Mouse (Mus musculus) gastrocnemius, postnatal 25 days (tissue): Measurements from ENCODE around the gene Galk1. TPM values are rescaled to one million over a fixed set of nuclear protein-coding genes. Genes with fewer than 3 reads are reported as not detected.

ENCODE experiments used
- DNase-seq: peaks from one replicate; pipeline ENCODE4 v3.0.0; 2022
- total RNA-seq, 2 experiments: library from RNA; stranded (reverse); gene quantifications; 1 replicate in 1 of 2; 2 replicates in 1 of 2; pipeline ENCODE4 v1.2.3; 2021

Gene Galk1
- total RNA-seq, 2 experiments from 2014 or later: 3.6 to 4.3 TPM

- DNase-seq: no peak
Observed at GRCm38 (mm10) chr11:115982472-115982871, 30.0 kb downstream of the Galk1 start.

- no peak for DNase-seq
Observed at GRCm38 (mm10) chr11:115975544-115975943, 37.0 kb downstream of the Galk1 start.

GRCm38 (mm10) chr11:115975083-115975420, 37.5 kb downstream of the Galk1 start:
- DNase-seq: no peak

GRCm38 (mm10) chr11:115974309-115975082, 38.0 kb downstream of the Galk1 start, which contains the start of gene Itgb4:
Itgb4 (plus strand) TSS chr11:115974709.
- no peak for DNase-seq

DNA sequence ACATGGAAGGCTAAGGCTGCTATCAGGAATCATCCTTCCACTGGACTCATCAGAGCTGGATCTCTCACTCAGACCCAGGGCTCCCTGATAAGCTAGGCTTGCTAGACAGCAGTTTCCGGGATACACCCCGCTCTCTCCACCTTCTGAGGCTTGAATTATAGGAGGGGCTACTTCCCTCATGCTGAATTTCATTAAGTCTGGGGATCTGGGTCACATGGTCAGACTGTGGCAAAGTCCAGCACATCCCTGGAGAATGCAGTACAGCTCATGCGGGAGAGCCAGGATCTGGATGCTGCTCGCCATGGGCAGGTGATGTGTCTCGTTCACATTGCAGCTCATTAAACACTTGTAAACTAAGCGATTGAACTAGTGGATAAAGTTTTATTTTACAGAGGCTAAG, 41.5 kb downstream of the Galk1 start:
- no peak for DNase-seq

DNA sequence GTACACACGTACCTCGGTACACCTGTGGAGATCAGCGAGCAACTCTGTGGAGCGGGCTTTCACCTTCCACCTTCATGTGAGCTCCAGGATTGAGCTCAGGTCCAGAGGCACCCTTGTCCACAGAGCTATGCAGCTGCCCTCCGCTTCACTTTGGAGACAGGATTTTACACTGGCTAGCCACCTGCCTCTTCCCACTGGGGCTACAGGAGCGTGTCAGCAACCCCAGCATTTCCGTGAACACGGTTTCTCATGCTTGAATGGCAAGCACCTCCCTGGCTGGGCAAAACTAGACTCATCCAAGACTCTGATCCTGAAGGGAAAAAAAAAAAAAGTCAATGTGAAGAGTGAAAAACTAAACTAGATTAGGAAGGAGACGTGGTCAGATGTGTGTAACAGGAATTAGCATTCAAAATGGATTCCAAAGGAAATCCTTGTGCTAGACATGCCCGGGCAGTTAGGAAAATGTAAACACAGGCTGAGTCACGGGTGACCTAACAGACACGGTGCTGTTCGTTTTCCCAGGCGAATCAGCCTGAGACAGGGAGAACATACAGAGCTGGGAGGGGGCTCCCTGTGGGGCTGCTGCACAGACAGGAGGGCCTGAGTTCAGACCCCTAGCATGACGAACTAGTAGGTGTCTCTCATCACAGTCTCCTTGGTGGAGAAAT, 42.4 kb downstream of the Galk1 start:
- DNase-seq: no peak

DNA sequence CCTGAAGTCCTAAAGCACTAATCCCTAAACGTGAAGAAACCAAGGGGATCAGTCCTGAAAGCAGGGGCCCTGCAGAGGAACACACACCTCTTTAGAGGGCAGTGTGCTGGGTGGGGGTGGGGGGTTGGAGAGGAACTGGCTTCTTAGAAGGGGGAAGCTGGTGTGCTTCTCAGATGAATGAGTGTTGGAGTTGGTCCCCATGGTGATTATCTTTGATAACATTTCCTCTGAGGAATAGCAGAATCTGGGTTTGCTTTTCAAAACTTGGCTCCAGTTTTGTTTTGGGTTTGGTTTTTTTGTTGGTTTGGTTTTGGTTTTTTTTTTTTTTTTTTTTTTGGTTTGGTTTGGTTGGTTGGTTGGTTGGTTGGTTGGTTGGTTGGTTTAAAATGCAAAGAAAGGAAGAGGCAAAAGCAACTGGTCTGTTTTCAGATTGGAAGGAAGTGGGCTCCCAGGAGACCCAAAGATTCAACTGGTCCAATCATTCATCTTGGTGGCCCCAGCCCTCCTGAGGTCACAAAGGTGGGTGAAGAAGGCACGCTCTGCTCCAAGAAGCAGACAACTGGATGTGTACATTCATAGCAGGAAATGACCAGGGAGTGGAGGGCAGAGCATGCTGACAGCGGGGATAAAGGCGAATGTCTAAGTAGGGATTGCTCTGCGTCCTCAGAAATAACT, 43.7 kb downstream of the Galk1 start:
- DNase-seq: no peak

DNA sequence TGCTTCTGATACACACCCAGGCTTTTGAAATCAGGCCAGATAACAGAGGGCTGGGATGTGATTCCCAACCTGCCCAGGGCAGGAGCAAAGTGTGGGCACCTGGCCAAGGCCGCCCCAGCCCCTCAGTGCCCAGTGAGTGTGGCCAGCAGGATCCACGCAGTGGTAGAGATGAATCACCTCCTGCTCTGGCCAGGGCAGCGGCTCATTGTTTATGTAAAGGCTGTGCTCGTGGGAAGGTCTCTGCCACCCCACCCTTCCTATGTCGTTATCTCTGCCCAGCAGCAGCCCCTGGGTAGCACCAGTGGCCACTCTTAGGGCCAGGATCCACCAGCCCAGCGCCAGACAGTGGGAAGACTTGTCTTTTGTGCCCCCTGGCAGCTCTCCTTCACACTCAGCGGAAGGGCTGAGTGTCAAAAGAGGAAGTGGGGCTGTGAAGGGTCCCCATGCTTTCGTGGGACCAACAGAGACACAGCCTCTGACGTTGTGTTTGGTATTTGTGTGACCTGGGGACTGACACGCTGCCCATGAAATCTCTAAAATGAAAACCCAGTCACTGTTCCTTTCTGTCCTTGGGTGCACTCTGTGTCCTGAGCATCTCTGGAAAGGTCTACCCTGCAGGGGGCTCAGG, 47.4 kb downstream of the Galk1 start:
- DNase-seq: no peak

- no peak for DNase-seq
Observed at GRCm38 (mm10) chr11:115962651-115963412, 49.7 kb downstream of the Galk1 start.

DNA sequence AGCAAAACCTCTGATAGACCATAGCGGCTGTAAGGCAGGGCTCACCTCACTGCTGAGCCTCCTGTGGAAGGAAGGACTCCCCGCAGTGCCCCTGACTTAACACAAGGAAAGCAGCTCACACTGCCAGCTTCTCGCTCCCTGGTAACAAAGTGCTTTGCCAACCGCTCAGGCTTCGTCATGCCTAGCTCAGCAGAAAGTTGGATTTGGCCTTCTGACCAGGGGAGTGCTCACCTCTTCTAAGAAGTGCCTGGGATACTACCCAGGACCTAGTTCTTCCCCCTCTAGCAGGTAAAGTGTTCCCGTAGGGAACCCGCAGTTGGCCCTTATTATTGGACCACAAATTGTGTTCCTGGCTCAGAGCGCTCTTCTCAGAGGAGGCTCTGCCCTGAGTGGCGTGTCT, 53.5 kb downstream of the Galk1 start:
- DNase-seq: no peak

Other genes with a start within 250 kb of the Galk1 start
- gene Tmem94, start 247.3 kb downstream of the Galk1 start, total RNA-seq: 10 to 100 TPM; 68.5 to 72.2 TPM
- 10 to 100 TPM; 13.7 to 13.9 TPM for gene Caskin2, start 199.1 kb downstream of the Galk1 start, total RNA-seq
- 1 to 10 TPM; 3.2 to 7.5 TPM for gene Tsen54, start 198.0 kb downstream of the Galk1 start, total RNA-seq
- 1 to 10 TPM; 7.8 to 9.0 TPM for gene Llgl2, start 188.7 kb downstream of the Galk1 start, total RNA-seq
- gene Myo15b, start 154.3 kb downstream of the Galk1 start, total RNA-seq: not detected
- gene Smim5, start 112.8 kb downstream of the Galk1 start, total RNA-seq: 1 to 10 TPM in 1 of 2 experiments, under 1 TPM in 1; 0.51 to 1.9 TPM
- not detected for gene Smim6, start 100.7 kb downstream of the Galk1 start, total RNA-seq
- gene Sap30bp, start 79.4 kb downstream of the Galk1 start, total RNA-seq: 10 to 100 TPM in 1 of 2 experiments, 1 to 10 TPM in 1; 9.4 to 14.5 TPM
- 1 to 10 TPM; 4.9 to 6.8 TPM for gene Recql5, start 79.2 kb downstream of the Galk1 start, total RNA-seq
- 1 to 10 TPM; 4.2 to 4.5 TPM for gene Itgb4, start 38.0 kb downstream of the Galk1 start, total RNA-seq
- gene H3f3b, start 15.2 kb upstream of the Galk1 start, total RNA-seq: 10 to 100 TPM; 65.8 to 68.4 TPM
- 1 to 10 TPM; 6.1 to 6.6 TPM for gene Unk, start 17.6 kb upstream of the Galk1 start, total RNA-seq
- gene Unc13d, start 65.2 kb upstream of the Galk1 start, total RNA-seq: under 1 TPM; 0.16 to 0.38 TPM
- 10 to 100 TPM; 58.1 to 64.4 TPM for gene Wbp2, start 74.3 kb upstream of the Galk1 start, total RNA-seq
- gene Trim47, start 114.5 kb upstream of the Galk1 start, total RNA-seq: 10 to 100 TPM in 1 of 2 experiments, 1 to 10 TPM in 1; 7.9 to 14.5 TPM
- gene Trim65, start 118.4 kb upstream of the Galk1 start, total RNA-seq: 1 to 10 TPM; 5.1 to 5.4 TPM
- gene Mrpl38, start 126.1 kb upstream of the Galk1 start, total RNA-seq: 10 to 100 TPM; 48.7 to 50.8 TPM
- 10 to 100 TPM in 1 of 2 experiments, 1 to 10 TPM in 1; 8.8 to 11.4 TPM for gene Fbf1, start 155.4 kb upstream of the Galk1 start, total RNA-seq
- 10 to 100 TPM; 19.9 to 22.5 TPM for gene Ten1, start 186.1 kb upstream of the Galk1 start, total RNA-seq
- gene Acox1, start 186.3 kb upstream of the Galk1 start, total RNA-seq: 10 to 100 TPM; 56.1 to 73.6 TPM
- gene Evpl, start 225.4 kb upstream of the Galk1 start, total RNA-seq: under 1 TPM; 0.05 to 0.13 TPM